Mouse (Mus musculus) kidney, embryonic 14.5 days (tissue): ENCODE data around the gene Nedd9. TPM values are rescaled to one million over a fixed set of nuclear protein-coding genes. Genes with fewer than 3 reads are reported as not detected.

Source experiments
- ATAC-seq: fragments of 200-750 bp; cut with Nextera tagmentation; 2 replicates; pipeline ENCODE4 v1.8.0; 2017; ENCODE audit warnings: moderate number of reproducible peaks, mild to moderate bottlenecking, moderate TSS enrichment, moderate library complexity; ENCODE audit not compliant: low FRiP score, low TSS enrichment
- H3K27ac ChIP-seq: fragments of 300-500 bp; sonication (generic); 2 replicates; pipeline ENCODE4 v1.5.1; 2014; ENCODE audit warnings: low read depth, mild to moderate bottlenecking, low read length, moderate library complexity, mixed read lengths
- H3K27me3 ChIP-seq: fragments of 300-500 bp; sonication (generic); 2 replicates; pipeline ENCODE4 v1.6.1; 2014; ENCODE audit warnings: mild to moderate bottlenecking, low read length; ENCODE audit not compliant: control insufficient read depth, insufficient read depth
- H3K36me3 ChIP-seq: fragments of 300-500 bp; sonication (generic); 2 replicates; pipeline ENCODE4 v1.6.1; 2014; ENCODE audit warnings: low read length, mixed read lengths; ENCODE audit not compliant: control insufficient read depth, insufficient read depth
- H3K4me1 ChIP-seq: fragments of 300-500 bp; sonication (generic); 2 replicates; pipeline ENCODE4 v1.6.1; 2014; ENCODE audit warnings: low read length, mixed read lengths; ENCODE audit not compliant: control insufficient read depth, insufficient read depth
- H3K4me2 ChIP-seq: fragments of 300-500 bp; sonication (generic); replicated peaks from 2 replicates; pipeline ENCODE4 v1.6.1; 2014; ENCODE audit warnings: low read depth, mild to moderate bottlenecking, low read length
- H3K4me3 ChIP-seq: fragments of 300-500 bp; sonication (generic); 2 replicates; pipeline ENCODE4 v1.5.1; 2014; ENCODE audit warnings: mild to moderate bottlenecking, low read length
- H3K9ac ChIP-seq: fragments of 300-500 bp; sonication (generic); 2 replicates; pipeline ENCODE4 v1.6.1; 2014; ENCODE audit warnings: low read depth, mild to moderate bottlenecking, low read length, moderate library complexity
- H3K9me3 ChIP-seq: fragments of 300-500 bp; sonication (generic); 2 replicates; pipeline ENCODE4 v1.6.1; 2016; ENCODE audit warnings: low read length; ENCODE audit not compliant: control insufficient read depth
- WGBS: fragments of 180-500 bp; shearing (Covaris S2); extraction: QIAGEN DNeasy Blood & Tissue Kit; methylation state at CpG from one replicate; pipeline ENCODE4 v1.1.7; 2014; 5-methylcytosine and 5-hydroxymethylcytosine counted together
- polyA plus RNA-seq: library from polyadenylated mRNA; unstranded; fragments of >200 nt; fragmentation: Nextera tagmentation; extraction: Ambion mirVana; gene quantifications from 2 replicates; pipeline ENCODE4 v1.2.1, GENCODE M21; 2014

The Nedd9 gene
- polyA plus RNA-seq, 1 experiment from 2014 or later, result 24.9 TPM

DNA sequence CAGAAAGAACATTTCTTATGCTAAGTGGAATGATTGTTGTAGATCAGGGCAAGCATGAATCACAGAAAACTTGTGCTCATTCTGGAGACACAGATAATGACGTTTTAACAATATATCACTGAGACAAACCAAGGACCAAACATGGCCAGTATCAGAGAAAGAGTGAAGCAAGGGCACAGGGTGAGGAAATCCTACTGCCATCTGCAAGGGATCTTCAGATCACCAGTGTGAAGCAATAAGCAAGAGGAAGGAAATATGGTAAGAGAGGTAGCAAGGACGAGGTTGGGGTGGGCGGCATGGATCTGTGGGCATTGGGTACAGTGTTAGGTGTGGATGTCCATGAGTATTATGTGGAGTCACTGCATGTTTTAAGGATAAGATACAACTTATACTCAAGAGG is 13.6 kb upstream of the Nedd9 start:
- Histone ChIP-seq H3K4me3 (no peak overlapping the region), H3K27me3 (no peaks in the 10 kb centered on the region), H3K4me1 (no peaks in the 10 kb centered on the region), H3K27ac (no peak overlapping the region), H3K9me3 (no peaks in the 10 kb centered on the region), H3K36me3 (no peaks in the 10 kb centered on the region), H3K4me2 (no peak overlapping the region), H3K9ac (no peak overlapping the region)
- 78% methylated on average over 3 of the region's 3 CpGs for WGBS
- ATAC-seq, result no peak

DNA sequence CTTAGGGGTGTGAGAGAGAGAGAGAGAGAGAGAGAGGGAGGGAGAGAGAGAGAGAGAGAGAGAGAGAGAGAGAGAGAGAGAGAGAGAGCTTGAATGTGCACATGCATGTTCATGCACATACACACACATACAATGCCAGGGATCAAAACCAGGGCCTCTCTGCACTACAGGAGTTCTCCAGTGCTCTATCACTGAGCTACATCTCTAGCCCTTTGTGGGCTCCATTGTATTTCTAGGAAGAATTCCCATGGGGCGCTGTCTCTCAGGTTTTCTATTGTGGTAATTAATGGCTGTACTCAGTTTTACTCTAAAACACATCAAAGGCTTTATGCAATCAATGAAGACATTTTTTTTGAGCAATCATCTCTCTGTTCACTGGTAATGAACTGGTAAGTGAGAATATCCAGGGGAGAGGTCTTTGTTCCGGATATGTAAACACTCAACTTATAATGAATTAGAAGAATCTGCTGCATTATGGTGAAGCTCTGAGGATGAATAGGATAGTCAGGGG is 11.5 kb upstream of the Nedd9 start:
- WGBS, result 93% methylated on average over 2 of the region's 2 CpGs
- H3K9me3 ChIP-seq, result no peaks in the 10 kb centered on the region
- no peak for ATAC-seq
- no peak overlapping the region for H3K27ac ChIP-seq
- no peaks in the 10 kb centered on the region for H3K36me3 ChIP-seq
- no peaks in the 10 kb centered on the region for H3K27me3 ChIP-seq
- H3K4me3 ChIP-seq, result no peak overlapping the region
- H3K4me1 ChIP-seq, result no peaks in the 10 kb centered on the region
- H3K4me2 ChIP-seq, result no peak overlapping the region
- no peak overlapping the region for H3K9ac ChIP-seq

DNA sequence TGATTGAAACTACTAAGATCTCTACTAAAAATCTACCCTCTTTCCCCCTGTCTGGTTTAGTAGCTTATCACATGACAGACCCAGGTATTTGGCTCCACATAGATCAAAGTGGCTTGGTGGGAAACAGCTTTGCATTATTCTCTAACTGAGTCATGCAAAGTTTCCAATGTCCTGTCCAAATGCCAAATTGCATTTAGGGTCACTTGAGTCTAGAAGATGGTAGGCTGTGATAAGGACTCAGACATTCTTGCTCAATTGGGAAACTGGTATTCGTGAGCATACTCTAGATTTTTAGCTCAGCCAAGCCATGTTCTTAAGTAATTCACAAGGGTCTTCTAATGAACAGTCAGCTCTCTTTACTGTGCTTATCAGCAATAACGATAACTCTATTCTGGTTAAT is 7.5 kb upstream of the Nedd9 start:
- no peak overlapping the region for H3K27ac ChIP-seq
- H3K36me3 ChIP-seq, result no peaks in the 10 kb centered on the region
- H3K27me3 ChIP-seq, result no peaks in the 10 kb centered on the region
- 0 out of 2 replicates have a peak, but pooled peaks cover 5% of the 10 kb centered on the region for H3K4me1 ChIP-seq
- 76% methylated on average over 2 of the region's 2 CpGs for WGBS
- no peak overlapping the region for H3K4me3 ChIP-seq
- no peak overlapping the region for H3K4me2 ChIP-seq
- H3K9ac ChIP-seq, result no peak overlapping the region
- no peaks in the 10 kb centered on the region for H3K9me3 ChIP-seq
- no peak for ATAC-seq

GRCm38 (mm10) chr13:41491981-41492702 is 5.0 kb upstream of the Nedd9 start:
- 0 out of 2 replicates have a peak, but pooled peaks cover 9% of the 10 kb centered on the region for H3K4me1 ChIP-seq
- WGBS, result 83% methylated on average over 8 of the region's 8 CpGs
- ATAC-seq, result no peak
- no peaks in the 10 kb centered on the region for H3K27me3 ChIP-seq
- no peak overlapping the region for H3K4me3 ChIP-seq
- no peaks in the 10 kb centered on the region for H3K36me3 ChIP-seq
- H3K4me2 ChIP-seq, result no peak overlapping the region
- H3K27ac ChIP-seq, result no peak overlapping the region
- H3K9me3 ChIP-seq, result no peaks in the 10 kb centered on the region
- H3K9ac ChIP-seq, result no peak overlapping the region

DNA sequence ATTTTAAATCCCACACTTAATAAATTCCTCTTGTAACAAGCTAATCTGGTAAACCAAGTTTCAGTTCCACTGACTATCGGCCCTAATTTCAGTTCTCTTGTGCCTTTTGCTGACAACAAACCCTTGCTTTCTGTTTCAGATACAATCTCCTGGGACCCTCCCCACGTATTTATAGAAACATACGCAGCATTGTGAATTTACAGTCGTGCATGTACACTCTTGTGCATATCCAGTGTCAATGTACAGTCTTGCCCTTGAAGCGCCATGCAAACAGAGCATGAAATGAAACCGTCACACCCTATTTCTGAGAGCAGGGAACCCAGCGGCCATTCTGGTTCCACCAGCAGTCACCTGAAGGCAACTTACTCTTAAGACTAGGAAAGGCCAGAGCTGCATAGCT is 4.4 kb upstream of the Nedd9 start:
- Histone ChIP-seq H3K36me3 (no peaks in the 10 kb centered on the region), H3K4me2 (no peak overlapping the region), H3K9ac (no peak overlapping the region), H3K4me3 (no peak overlapping the region), H3K27ac (no peak overlapping the region), H3K9me3 (no peaks in the 10 kb centered on the region), H3K4me1 (0 out of 2 replicates have a peak, but pooled peaks cover 9% of the 10 kb centered on the region), H3K27me3 (no peaks in the 10 kb centered on the region)
- WGBS, result 76% methylated on average over 7 of the region's 7 CpGs
- ATAC-seq, result no peak

DNA sequence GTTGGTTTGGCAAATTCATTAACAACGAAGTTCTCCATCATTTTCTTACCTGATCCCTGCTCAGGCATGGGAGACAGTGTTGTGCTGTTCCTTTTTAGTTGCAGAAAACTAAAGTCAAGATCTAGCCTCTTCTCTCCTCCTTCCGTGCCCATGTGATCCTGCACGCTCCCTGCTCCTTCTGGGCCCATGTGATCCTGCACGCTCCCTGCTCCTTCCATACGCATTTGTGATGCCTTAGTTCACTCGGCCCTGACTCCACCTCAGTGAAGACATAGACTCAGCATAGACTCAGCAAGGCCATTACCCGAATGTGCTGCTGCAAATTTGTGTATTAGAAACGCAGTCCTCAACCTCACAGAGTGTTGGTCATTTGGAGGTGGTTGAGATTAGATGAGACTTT is 3.1 kb upstream of the Nedd9 start:
- 54% methylated on average over 8 of the region's 8 CpGs for WGBS
- Histone ChIP-seq H3K4me3 (no peak overlapping the region), H3K27ac (no peak overlapping the region), H3K4me2 (no peak overlapping the region), H3K4me1 (0 out of 2 replicates have a peak, but pooled peaks cover 9% of the 10 kb centered on the region), H3K36me3 (no peaks in the 10 kb centered on the region), H3K27me3 (no peaks in the 10 kb centered on the region), H3K9ac (no peak overlapping the region), H3K9me3 (no peaks in the 10 kb centered on the region)
- ATAC-seq, result no peak

- Histone ChIP-seq H3K27ac (no peak overlapping the region), H3K36me3 (no peaks in the 10 kb centered on the region)
Observed at GRCm38 (mm10) chr13:41489705-41490275, 2.6 kb upstream of the Nedd9 start.

GRCm38 (mm10) chr13:41487409-41487743 is 214 bp upstream of the Nedd9 start:
- Histone ChIP-seq H3K9ac (no peak overlapping the region), H3K36me3 (no peaks in the 10 kb centered on the region), H3K4me2 (no peak overlapping the region), H3K9me3 (no peaks in the 10 kb centered on the region), H3K4me3 (no peak overlapping the region), H3K4me1 (0 out of 2 replicates have a peak, but pooled peaks cover 9% of the 10 kb centered on the region), H3K27me3 (no peaks in the 10 kb centered on the region), H3K27ac (no peak overlapping the region)
- WGBS, result 77% methylated on average over 2 of the region's 2 CpGs
- ATAC-seq, result no peak

More at GRCm38 (mm10) chr13:41489705-41490275, 2.6 kb upstream of the Nedd9 start:
- no peak overlapping the region for H3K4me3 ChIP-seq
- no peak overlapping the region for H3K9ac ChIP-seq
- H3K4me2 ChIP-seq, result no peak overlapping the region
- 0 out of 2 replicates have a peak, but pooled peaks cover 9% of the 10 kb centered on the region for H3K4me1 ChIP-seq
- 38% methylated on average over 9 of the region's 9 CpGs for WGBS
- H3K27me3 ChIP-seq, result no peaks in the 10 kb centered on the region
- ATAC-seq, result no peak
- H3K9me3 ChIP-seq, result no peaks in the 10 kb centered on the region

- WGBS, result 92% methylated on average over 7 of the region's 7 CpGs
Observed at GRCm38 (mm10) chr13:41483966-41484365, 3.2 kb downstream of the Nedd9 start.

More at GRCm38 (mm10) chr13:41483966-41484365, 3.2 kb downstream of the Nedd9 start:
- H3K4me1 ChIP-seq, result no peaks in the 10 kb centered on the region
- H3K4me3 ChIP-seq, result no peak overlapping the region
- H3K9me3 ChIP-seq, result no peaks in the 10 kb centered on the region
- H3K27ac ChIP-seq, result no peak overlapping the region
- no peaks in the 10 kb centered on the region for H3K36me3 ChIP-seq
- no peak overlapping the region for H3K4me2 ChIP-seq
- no peak for ATAC-seq
- H3K27me3 ChIP-seq, result no peaks in the 10 kb centered on the region
- no peak overlapping the region for H3K9ac ChIP-seq
